Mouse (Mus musculus): ENCODE results near the gene Psd. TPM values are rescaled to one million over a fixed set of nuclear protein-coding genes. Genes with fewer than 3 reads are reported as not detected.

Psd gene
- polyA plus RNA-seq, 1 experiment from 2014 or later = 4.5 TPM

DNA sequence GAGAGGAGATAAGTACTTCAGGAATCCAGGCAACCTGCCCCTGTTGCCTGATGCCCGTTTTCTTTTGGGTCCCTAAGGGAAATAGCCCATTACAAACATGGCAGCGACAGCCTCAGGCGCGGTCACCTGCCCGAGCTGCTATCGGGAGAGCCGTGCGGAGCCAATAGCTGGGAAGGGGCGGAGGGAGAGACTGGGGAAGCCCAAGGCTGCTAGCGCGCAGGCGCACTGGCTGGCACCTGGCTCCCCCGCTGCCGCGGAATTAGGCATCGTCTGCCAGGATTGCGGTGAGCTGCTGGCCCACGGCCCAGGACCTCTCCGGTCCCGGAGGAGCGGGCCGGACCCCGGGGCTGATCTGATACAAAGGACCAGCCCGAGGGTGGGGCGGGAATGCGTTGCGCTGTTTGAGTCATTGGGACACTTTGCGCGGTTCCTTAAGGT lies 29.8 kb upstream of the Psd start:
- peak overlapping the region; percentile 59 for H3K9ac ChIP-seq
- under 1% methylated on average over 29 of the region's 29 CpGs for WGBS
- peak overlapping the region; percentile 64; the same call in 1 of the 2 replicates for H3K27ac ChIP-seq
- peak; percentile 79 for ATAC-seq (replicated peaks; ENCODE audit: insufficient number of reproducible peaks, insufficient read depth, low FRiP score, low read depth)
- peak overlapping the region; percentile 62 for H3K4me3 ChIP-seq
- peaks cover 14% of the 10 kb centered on the region for H3K4me1 ChIP-seq (replicated peaks)
- H3K27me3 ChIP-seq = peaks cover 14% of the 10 kb centered on the region
- H3K36me3 ChIP-seq = no peaks in the 10 kb centered on the region
- peak overlapping the region; percentile 91 for H3K4me2 ChIP-seq
- no peaks in the 10 kb centered on the region for H3K9me3 ChIP-seq (replicated peaks)

GRCm38 (mm10) chr19:46350168-46350932 lies 23.4 kb upstream of the Psd start, which contains the start of gene 2310034G01Rik:
2310034G01Rik (minus strand) TSS chr19:46350302.
- no peaks in the 10 kb centered on the region for H3K9me3 ChIP-seq (replicated peaks)
- peaks cover 18% of the 10 kb centered on the region for H3K4me1 ChIP-seq (replicated peaks)
- WGBS = 50% methylated on average over 10 of the region's 10 CpGs
- no peak for ATAC-seq (replicated peaks; ENCODE audit: insufficient number of reproducible peaks, insufficient read depth, low FRiP score, low read depth)
- H3K27ac ChIP-seq = peak within 1 kb of the TSS; percentile 67
- peak within 1 kb of the TSS; percentile 75 for H3K9ac ChIP-seq
- H3K4me3 ChIP-seq = peak within 1 kb of the TSS; percentile 60
- H3K27me3 ChIP-seq = 0 out of 2 replicates have a peak, but pooled peaks cover 4% of the 10 kb centered on the region
- peak within 1 kb of the TSS; percentile 96 for H3K4me2 ChIP-seq
- no peaks in the 10 kb centered on the region for H3K36me3 ChIP-seq

- Histone ChIP-seq H3K4me2 (peak overlapping the region; percentile 96), H3K4me1 (replicated peaks) (peaks cover 18% of the 10 kb centered on the region), H3K9me3 (replicated peaks) (no peaks in the 10 kb centered on the region), H3K27ac (no peak overlapping the region), H3K9ac (peak overlapping the region; percentile 75; the same call in 1 of the 2 replicates), H3K4me3 (peak overlapping the region; percentile 60), H3K27me3 (0 out of 2 replicates have a peak, but pooled peaks cover 4% of the 10 kb centered on the region), H3K36me3 (no peaks in the 10 kb centered on the region)
- ATAC-seq (replicated peaks; ENCODE audit: insufficient number of reproducible peaks, insufficient read depth, low FRiP score, low read depth) = 0 out of 2 replicates have a peak, but pooled peaks have one; percentile 20
- 31% methylated on average over 6 of the region's 6 CpGs for WGBS
These were observed 22.6 kb upstream of the Psd start for GRCm38 (mm10) chr19:46349550-46349949.

DNA sequence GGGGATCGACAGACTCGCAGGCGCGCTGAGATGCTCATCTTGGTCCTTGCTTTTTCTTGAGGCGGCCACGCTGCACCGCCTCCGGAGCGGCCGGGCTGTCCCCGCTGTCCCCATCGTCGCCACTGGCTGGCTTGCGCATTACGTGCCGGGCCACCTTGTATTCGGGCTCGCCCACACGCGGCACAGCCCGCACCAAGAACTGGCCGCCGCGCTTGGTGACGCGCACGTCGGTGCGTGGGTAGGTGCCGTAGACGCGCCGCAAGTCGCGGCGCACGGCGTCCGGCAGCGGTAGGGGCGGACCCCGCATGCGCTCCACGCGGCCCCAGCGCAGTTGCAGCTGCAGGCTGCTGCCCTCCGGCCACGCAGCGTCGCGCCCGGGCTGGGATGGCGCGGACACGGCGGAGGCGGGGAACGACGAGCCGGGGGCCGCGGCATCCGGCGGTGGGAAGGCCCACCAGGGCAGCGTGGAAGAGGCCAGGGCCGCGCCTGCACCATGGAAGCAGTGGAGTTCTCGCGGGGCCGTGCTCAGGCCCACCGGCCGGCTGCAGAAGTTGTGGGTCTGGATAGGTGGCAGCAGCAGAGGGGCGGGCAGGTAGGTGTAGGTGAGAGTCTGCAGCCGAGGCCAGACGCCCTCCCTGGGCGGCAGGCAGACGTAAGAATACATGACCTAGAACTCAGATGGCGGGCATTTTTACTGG lies 22.0 kb upstream of the Psd start:
- WGBS = under 1% methylated on average over 78 of the region's 78 CpGs
- H3K27ac ChIP-seq = peak overlapping the region; percentile 67
- ATAC-seq (replicated peaks; ENCODE audit: insufficient number of reproducible peaks, insufficient read depth, low FRiP score, low read depth) = peak; percentile 84
- H3K27me3 ChIP-seq = peaks cover 9% of the 10 kb centered on the region; the same call in 1 of the 2 replicates
- H3K9ac ChIP-seq = peak overlapping the region; percentile 75
- no peaks in the 10 kb centered on the region for H3K9me3 ChIP-seq (replicated peaks)
- peak overlapping the region; percentile 60 for H3K4me3 ChIP-seq
- H3K4me1 ChIP-seq (replicated peaks) = peaks cover 18% of the 10 kb centered on the region
- no peaks in the 10 kb centered on the region for H3K36me3 ChIP-seq
- H3K4me2 ChIP-seq = peak overlapping the region; percentile 96

- Histone ChIP-seq H3K9me3 (replicated peaks) (no peaks in the 10 kb centered on the region), H3K27ac (peak overlapping the region; percentile 67), H3K4me2 (peak overlapping the region; percentile 96), H3K4me1 (replicated peaks) (peaks cover 18% of the 10 kb centered on the region), H3K9ac (peak overlapping the region; percentile 75), H3K36me3 (no peaks in the 10 kb centered on the region), H3K4me3 (peak overlapping the region; percentile 60), H3K27me3 (peaks cover 16% of the 10 kb centered on the region)
- 27% methylated on average over 14 of the region's 14 CpGs for WGBS
- ATAC-seq (replicated peaks; ENCODE audit: insufficient number of reproducible peaks, insufficient read depth, low FRiP score, low read depth) = no peak
These were observed 21.1 kb upstream of the Psd start for GRCm38 (mm10) chr19:46347936-46348668.

- H3K4me3 ChIP-seq = no peak overlapping the region
- no peak overlapping the region for H3K27ac ChIP-seq
- no peaks in the 10 kb centered on the region for H3K9me3 ChIP-seq (replicated peaks)
- 93% methylated on average over 1 of the region's 1 CpGs for WGBS
- no peaks in the 10 kb centered on the region for H3K36me3 ChIP-seq
- ATAC-seq (replicated peaks; ENCODE audit: insufficient number of reproducible peaks, insufficient read depth, low FRiP score, low read depth) = no peak
- no peak overlapping the region for H3K4me2 ChIP-seq
- peaks cover 18% of the 10 kb centered on the region for H3K4me1 ChIP-seq (replicated peaks)
- no peak overlapping the region for H3K9ac ChIP-seq
- peaks cover 16% of the 10 kb centered on the region for H3K27me3 ChIP-seq
These were observed 20.2 kb upstream of the Psd start for GRCm38 (mm10) chr19:46347146-46347545.

DNA sequence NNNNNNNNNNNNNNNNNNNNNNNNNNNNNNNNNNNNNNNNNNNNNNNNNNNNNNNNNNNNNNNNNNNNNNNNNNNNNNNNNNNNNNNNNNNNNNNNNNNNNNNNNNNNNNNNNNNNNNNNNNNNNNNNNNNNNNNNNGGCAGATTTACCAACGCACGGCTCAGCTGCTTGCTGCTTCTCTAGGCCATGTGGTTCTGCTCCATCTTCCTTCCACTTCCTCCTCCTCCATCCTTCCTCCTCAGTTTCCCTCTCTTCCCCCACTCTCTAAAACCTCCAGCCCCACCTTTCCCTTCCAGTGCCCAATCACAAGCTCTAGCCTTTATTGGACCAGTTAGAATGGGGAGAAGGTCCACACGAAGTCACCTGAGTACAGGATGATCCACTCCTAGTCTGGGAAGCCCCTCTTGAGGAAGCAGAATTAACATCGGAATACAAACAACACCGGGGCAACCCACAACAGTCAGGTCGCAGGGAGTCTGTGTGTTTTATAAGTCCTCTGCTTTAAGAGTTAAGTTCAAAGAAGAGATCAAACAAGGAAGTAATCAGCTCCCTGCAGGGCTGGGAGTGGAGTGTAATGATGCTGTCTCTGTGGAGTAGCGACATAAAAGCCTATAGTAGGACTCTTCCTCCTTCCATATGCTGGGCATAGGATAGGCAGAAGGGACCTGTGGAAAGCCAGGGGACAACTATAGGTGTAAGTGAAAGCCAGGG lies 17.9 kb upstream of the Psd start:
- ATAC-seq (replicated peaks; ENCODE audit: insufficient number of reproducible peaks, insufficient read depth, low FRiP score, low read depth) = no peak
- no peak overlapping the region for H3K4me2 ChIP-seq
- peaks cover 12% of the 10 kb centered on the region for H3K27me3 ChIP-seq
- H3K9ac ChIP-seq = no peak overlapping the region
- no peak overlapping the region for H3K27ac ChIP-seq
- 23% methylated on average over 7 of the region's 7 CpGs for WGBS
- no peak overlapping the region for H3K4me3 ChIP-seq
- no peaks in the 10 kb centered on the region for H3K36me3 ChIP-seq
- H3K4me1 ChIP-seq (replicated peaks) = peaks cover 20% of the 10 kb centered on the region
- H3K9me3 ChIP-seq (replicated peaks) = no peaks in the 10 kb centered on the region

- Histone ChIP-seq H3K4me2 (peak overlapping the region; percentile 54), H3K4me1 (replicated peaks) (peaks cover 24% of the 10 kb centered on the region), H3K27ac (peak overlapping the region; percentile 50), H3K9me3 (replicated peaks) (no peaks in the 10 kb centered on the region), H3K27me3 (peaks cover 11% of the 10 kb centered on the region), H3K4me3 (0 out of 2 replicates have a peak overlapping the region, but pooled peaks have one; percentile 91), H3K36me3 (no peaks in the 10 kb centered on the region), H3K9ac (no peak overlapping the region)
- WGBS = 58% methylated on average over 7 of the region's 7 CpGs
- no peak for ATAC-seq (replicated peaks; ENCODE audit: insufficient number of reproducible peaks, insufficient read depth, low FRiP score, low read depth)
These were observed 12.5 kb upstream of the Psd start for GRCm38 (mm10) chr19:46339287-46339971.

DNA sequence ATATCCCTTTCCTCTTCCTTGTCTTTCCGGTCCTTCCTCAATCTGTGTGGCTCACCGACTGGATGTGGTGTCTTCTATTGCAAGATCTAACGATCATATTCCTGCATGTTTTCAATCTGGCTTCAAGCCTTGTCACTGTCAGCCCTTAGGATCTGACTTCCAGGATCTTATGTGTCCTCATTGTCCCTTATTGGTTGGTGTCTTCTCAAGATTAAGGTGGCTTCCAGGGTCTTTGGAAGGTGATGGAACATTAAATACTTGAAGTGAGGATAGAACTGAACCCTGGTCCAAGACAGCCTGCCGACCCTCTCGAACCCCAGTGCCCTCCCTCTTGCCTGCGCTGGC lies 12.0 kb upstream of the Psd start:
- Histone ChIP-seq H3K4me3 (peak overlapping the region; percentile 91), H3K4me1 (replicated peaks) (peaks cover 24% of the 10 kb centered on the region), H3K27me3 (peaks cover 7% of the 10 kb centered on the region), H3K9me3 (replicated peaks) (no peaks in the 10 kb centered on the region), H3K27ac (peak overlapping the region; percentile 50), H3K36me3 (no peaks in the 10 kb centered on the region), H3K4me2 (peak overlapping the region; percentile 54), H3K9ac (0 out of 2 replicates have a peak overlapping the region, but pooled peaks have one; percentile 26)
- 52% methylated on average over 6 of the region's 6 CpGs for WGBS
- no peak for ATAC-seq (replicated peaks; ENCODE audit: insufficient number of reproducible peaks, insufficient read depth, low FRiP score, low read depth)

DNA sequence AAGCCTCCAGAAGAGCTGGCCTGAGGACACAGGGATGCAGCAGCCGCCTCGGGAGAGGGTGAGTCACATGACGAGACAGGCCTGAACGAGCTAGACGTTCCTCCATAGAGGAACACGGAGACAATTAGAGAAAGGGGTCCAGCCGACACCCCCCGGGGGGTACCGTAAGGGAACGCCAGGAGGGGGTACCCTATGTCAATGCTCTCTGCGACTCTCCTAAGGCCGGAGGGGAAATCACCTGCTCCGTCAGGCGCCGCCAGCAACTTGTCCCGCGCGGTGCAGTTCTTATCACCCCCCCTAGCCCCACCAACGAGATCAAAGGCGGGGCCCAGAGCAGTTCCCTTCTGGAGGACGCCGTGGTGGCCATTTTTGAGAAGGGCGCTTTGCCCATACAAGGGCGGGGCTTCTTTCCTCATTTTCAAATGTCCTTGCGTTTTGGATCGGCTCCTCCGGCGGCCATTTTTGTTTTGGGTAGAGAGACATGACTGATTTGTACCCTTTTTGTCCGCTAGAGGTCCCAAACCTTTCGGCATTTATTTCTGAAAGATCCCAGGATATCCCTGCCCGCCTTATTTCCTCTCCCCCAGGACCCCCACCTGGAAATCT lies 11.5 kb upstream of the Psd start, which contains the start of gene Cuedc2:
Gene Cuedc2 (minus strand): TSS at position 372 of the 606 bp plus-strand sequence.
- peak; percentile 80 for ATAC-seq (replicated peaks; ENCODE audit: insufficient number of reproducible peaks, insufficient read depth, low FRiP score, low read depth)
- under 1% methylated on average over 31 of the region's 31 CpGs for WGBS
- H3K27ac ChIP-seq = peak within 1 kb of the TSS; percentile 58
- peak within 1 kb of the TSS; percentile 75 for H3K4me2 ChIP-seq
- no peaks in the 10 kb centered on the region for H3K36me3 ChIP-seq
- H3K4me1 ChIP-seq (replicated peaks) = peaks cover 24% of the 10 kb centered on the region
- H3K9ac ChIP-seq = peak within 1 kb of the TSS; percentile 90
- peak within 1 kb of the TSS; percentile 91 for H3K4me3 ChIP-seq
- H3K9me3 ChIP-seq (replicated peaks) = no peaks in the 10 kb centered on the region
- H3K27me3 ChIP-seq = peaks cover 2% of the 10 kb centered on the region
